Mouse (Mus musculus) intestine, embryonic 15.5 days (tissue): ENCODE measurements at regions not wholly inside any gene's neighbourhood (a gene's known extent, or its start where the extent isn't known, plus 50 kb on each side); places are given as distances from the start of the nearest gene placed in this dataset.

Experiments used
- ATAC-seq: fragments of 200-750 bp; cut with Nextera tagmentation; 2 replicates; pipeline ENCODE4 v1.8.0; 2017; ENCODE audit warnings: moderate TSS enrichment, moderate library complexity
- H3K27ac ChIP-seq: fragments of 300-500 bp; sonication (generic); 2 replicates; pipeline ENCODE4 v1.5.1; 2015; ENCODE audit warnings: mild to moderate bottlenecking, inconsistent platforms
- H3K27me3 ChIP-seq: fragments of 300-500 bp; sonication (generic); replicated peaks from 2 replicates; pipeline ENCODE4 v1.6.1; 2015; ENCODE audit warnings: inconsistent platforms
- H3K36me3 ChIP-seq: fragments of 300-500 bp; sonication (generic); 2 replicates; pipeline ENCODE4 v1.6.1; 2015; ENCODE audit warnings: inconsistent platforms
- H3K4me1 ChIP-seq: fragments of 300-500 bp; sonication (generic); replicated peaks from 2 replicates; pipeline ENCODE4 v1.6.1; 2015; ENCODE audit warnings: inconsistent platforms
- H3K4me2 ChIP-seq: fragments of 300-500 bp; sonication (generic); replicated peaks from 2 replicates; pipeline ENCODE4 v1.6.1; 2015; ENCODE audit warnings: mild to moderate bottlenecking, inconsistent platforms
- H3K4me3 ChIP-seq: fragments of 300-500 bp; sonication (generic); replicated peaks from 2 replicates; pipeline ENCODE4 v1.5.1; 2015; ENCODE audit warnings: inconsistent platforms
- H3K9ac ChIP-seq: fragments of 300-500 bp; sonication (generic); 2 replicates; pipeline ENCODE4 v1.6.1; 2015; ENCODE audit warnings: inconsistent platforms
- H3K9me3 ChIP-seq: fragments of 300-500 bp; sonication (generic); 2 replicates; pipeline ENCODE4 v1.6.1; 2016; ENCODE audit warnings: inconsistent platforms
- WGBS: fragments of 180-500 bp; shearing (Covaris S2); methylation state at CpG from one replicate; pipeline ENCODE4 v1.1.7; 2015; 5-methylcytosine and 5-hydroxymethylcytosine counted together

GRCm38 (mm10) chr8:102575523-102575922 is 209.9 kb downstream of the Cdh11 start:
- no peak overlapping the region for H3K27ac ChIP-seq
- no peak overlapping the region for H3K9ac ChIP-seq
- no peaks in the 10 kb centered on the region for H3K9me3 ChIP-seq
- no peak overlapping the region for H3K4me2 ChIP-seq
- no peak for ATAC-seq
- no peaks in the 10 kb centered on the region for H3K27me3 ChIP-seq
- no peaks in the 10 kb centered on the region for H3K36me3 ChIP-seq
- H3K4me1 ChIP-seq, result no peaks in the 10 kb centered on the region
- WGBS, result 84% methylated on average over 8 of the region's 8 CpGs
- no peak overlapping the region for H3K4me3 ChIP-seq

- H3K9me3 ChIP-seq, result no peaks in the 10 kb centered on the region
- H3K4me1 ChIP-seq, result no peaks in the 10 kb centered on the region
- H3K9ac ChIP-seq, result no peak overlapping the region
- no peaks in the 10 kb centered on the region for H3K27me3 ChIP-seq
- no peaks in the 10 kb centered on the region for H3K36me3 ChIP-seq
- 76% methylated on average over 5 of the region's 5 CpGs for WGBS
- no peak overlapping the region for H3K27ac ChIP-seq
- no peak overlapping the region for H3K4me3 ChIP-seq
- H3K4me2 ChIP-seq, result no peak overlapping the region
- no peak for ATAC-seq
Observed at GRCm38 (mm10) chr8:102567779-102568178, 217.7 kb downstream of the Cdh11 start.

DNA sequence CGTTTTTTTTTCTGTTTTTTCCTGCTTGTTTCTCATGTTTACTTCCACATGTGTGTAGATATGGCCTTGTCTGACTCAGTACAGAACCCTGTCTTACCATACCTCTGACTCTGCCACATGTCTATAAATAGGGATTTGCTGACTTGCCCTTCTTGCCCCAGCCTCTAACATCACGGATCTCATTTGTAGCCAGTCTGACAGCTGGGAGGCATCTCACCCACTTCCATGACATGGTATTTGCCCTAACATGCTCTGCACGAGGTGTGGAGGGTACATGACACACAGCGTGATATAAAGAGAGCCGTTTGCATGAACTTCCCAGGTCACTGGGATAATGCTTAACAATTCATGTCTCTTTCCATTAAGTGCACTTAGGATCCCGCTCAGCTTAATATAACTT is 231.2 kb downstream of the Cdh11 start:
- Histone ChIP-seq H3K4me2 (no peak overlapping the region), H3K4me1 (no peaks in the 10 kb centered on the region; the same call in 1 of the 2 replicates), H3K9me3 (no peaks in the 10 kb centered on the region), H3K36me3 (no peaks in the 10 kb centered on the region), H3K27me3 (no peaks in the 10 kb centered on the region), H3K27ac (peak overlapping the region; percentile 62), H3K4me3 (no peak overlapping the region), H3K9ac (no peak overlapping the region)
- 0 out of 2 replicates have a peak, but pooled peaks have one; percentile 12 for ATAC-seq
- WGBS, result 38% methylated on average over 6 of the region's 6 CpGs

DNA sequence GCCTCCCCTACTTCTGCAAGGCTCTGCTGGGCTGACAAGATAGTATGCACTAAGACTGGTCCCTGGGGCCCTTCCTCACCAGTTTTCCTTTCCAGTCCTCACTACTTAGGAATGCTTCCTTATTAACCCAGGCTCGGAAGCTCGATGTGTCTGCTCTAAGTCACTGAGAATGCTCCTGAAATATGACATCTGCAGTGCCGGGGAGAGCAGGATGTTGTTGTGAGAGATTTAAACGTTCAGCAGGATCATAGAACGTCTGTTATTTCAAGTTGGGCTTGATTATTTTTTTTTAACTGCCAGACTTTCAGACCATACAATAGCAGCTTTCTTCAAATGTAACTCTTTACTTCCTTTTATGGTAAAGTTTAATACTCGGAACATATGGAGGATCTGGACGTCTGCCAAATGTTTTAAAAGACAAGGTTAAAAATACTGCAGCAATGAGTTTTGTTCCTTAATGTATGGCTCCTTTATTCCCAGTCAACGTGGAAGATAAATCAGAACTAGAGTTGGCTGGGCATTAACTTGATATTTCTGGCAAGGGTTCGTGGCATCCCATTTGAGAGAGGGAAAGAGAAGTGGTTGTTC is 232.0 kb downstream of the Cdh11 start:
- ATAC-seq, result peak; percentile 94
- peak overlapping the region; percentile 82 for H3K27ac ChIP-seq
- H3K27me3 ChIP-seq, result no peaks in the 10 kb centered on the region
- 14% methylated on average over 9 of the region's 9 CpGs for WGBS
- no peak overlapping the region for H3K4me3 ChIP-seq
- H3K4me2 ChIP-seq, result 0 out of 2 replicates have a peak overlapping the region, but pooled peaks have one; percentile 19
- H3K9ac ChIP-seq, result no peak overlapping the region
- no peaks in the 10 kb centered on the region for H3K36me3 ChIP-seq
- no peaks in the 10 kb centered on the region; the same call in 1 of the 2 replicates for H3K4me1 ChIP-seq
- H3K9me3 ChIP-seq, result no peaks in the 10 kb centered on the region

DNA sequence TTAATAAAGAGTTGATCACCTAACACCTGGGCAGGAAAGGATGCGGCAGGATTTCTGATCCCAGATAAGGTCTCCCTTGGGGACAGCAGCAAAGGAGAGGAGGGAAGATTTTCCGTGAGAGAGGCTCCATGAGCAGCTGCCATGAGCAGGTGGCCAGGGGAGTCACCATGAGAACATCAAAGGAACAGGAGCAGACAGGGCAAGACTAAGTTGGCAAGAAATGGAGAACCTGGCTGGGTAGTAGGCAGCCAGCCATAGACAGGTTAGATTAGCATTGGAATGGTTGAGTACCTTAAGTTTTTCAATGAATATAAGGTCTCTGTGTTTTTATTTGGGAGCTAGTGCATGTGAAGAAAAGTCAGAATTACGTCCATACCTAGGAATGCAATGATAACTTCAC is 246.6 kb downstream of the Cdh11 start:
- 72% methylated on average over 3 of the region's 3 CpGs for WGBS
- Histone ChIP-seq H3K4me1 (no peaks in the 10 kb centered on the region), H3K4me2 (no peak overlapping the region), H3K4me3 (no peak overlapping the region), H3K27me3 (no peaks in the 10 kb centered on the region), H3K27ac (no peak overlapping the region), H3K9ac (no peak overlapping the region), H3K9me3 (no peaks in the 10 kb centered on the region), H3K36me3 (no peaks in the 10 kb centered on the region)
- no peak for ATAC-seq

DNA sequence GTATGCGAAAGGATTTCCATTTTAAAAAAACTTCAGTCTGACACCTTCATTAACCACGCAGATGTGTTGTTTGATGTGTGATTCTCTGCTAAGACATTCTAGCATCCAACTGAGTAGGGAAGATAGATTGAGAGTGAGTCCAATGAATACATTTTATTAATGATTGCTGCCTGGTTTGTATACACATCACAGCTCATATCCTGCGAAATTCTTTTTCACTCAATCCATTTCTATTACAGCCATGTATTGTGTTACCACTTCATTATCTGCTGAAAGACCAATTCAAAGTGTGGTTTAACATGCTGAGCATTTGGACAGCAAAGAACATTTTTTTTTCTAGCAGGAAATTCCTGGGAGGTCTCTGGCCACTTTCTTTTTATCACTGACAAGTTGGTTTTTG is 247.4 kb downstream of the Cdh11 start:
- no peak overlapping the region for H3K9ac ChIP-seq
- ATAC-seq, result no peak
- no peak overlapping the region for H3K4me2 ChIP-seq
- H3K9me3 ChIP-seq, result no peaks in the 10 kb centered on the region
- no peaks in the 10 kb centered on the region for H3K4me1 ChIP-seq
- no peaks in the 10 kb centered on the region for H3K27me3 ChIP-seq
- 55% methylated on average over 3 of the region's 3 CpGs for WGBS
- no peak overlapping the region for H3K4me3 ChIP-seq
- H3K36me3 ChIP-seq, result no peaks in the 10 kb centered on the region
- no peak overlapping the region for H3K27ac ChIP-seq

DNA sequence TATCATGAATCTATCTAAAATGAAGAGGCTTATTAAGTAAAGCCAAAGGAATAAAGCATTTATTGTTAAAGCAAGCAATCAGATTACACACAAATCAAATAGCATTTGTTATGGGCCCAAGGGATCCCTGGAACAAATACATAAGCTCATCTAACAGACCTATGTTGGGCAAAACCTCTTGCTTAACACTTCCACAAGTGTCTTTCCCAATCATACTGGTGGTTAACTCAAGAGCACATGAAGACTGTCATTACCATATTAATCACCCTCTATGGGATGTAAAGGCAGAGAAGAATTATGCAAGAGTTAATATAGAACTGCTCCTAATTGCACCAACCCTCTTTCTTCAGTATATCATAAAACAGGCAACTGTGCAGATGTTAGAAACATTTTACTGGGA is 267.0 kb downstream of the Cdh11 start:
- ATAC-seq, result no peak
- Histone ChIP-seq H3K27me3 (no peaks in the 10 kb centered on the region), H3K27ac (no peak overlapping the region), H3K36me3 (no peaks in the 10 kb centered on the region), H3K9ac (no peak overlapping the region), H3K9me3 (no peaks in the 10 kb centered on the region), H3K4me2 (no peak overlapping the region), H3K4me1 (no peaks in the 10 kb centered on the region), H3K4me3 (no peak overlapping the region)

DNA sequence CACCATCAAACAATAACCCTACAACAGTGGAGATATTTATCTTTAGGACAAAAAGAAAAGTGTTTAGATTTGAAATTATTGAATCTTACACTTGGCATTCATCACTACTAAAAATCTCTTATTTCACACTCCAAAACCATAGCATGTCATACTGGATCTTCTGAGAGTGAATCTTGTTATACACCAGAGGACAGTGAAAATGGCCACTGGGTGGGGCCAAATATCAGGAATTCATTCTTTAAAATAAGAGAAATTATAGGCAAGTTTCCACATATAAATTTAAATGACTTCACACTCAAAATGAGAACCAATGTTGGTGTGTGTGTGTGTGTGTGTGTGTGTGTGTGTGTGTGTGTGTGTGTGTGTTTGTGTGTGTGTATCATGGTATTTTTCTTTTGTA is 269.7 kb downstream of the Cdh11 start:
- H3K36me3 ChIP-seq, result no peaks in the 10 kb centered on the region
- no peak overlapping the region for H3K27ac ChIP-seq
- H3K4me2 ChIP-seq, result no peak overlapping the region
- ATAC-seq, result no peak
- H3K27me3 ChIP-seq, result no peaks in the 10 kb centered on the region
- H3K9ac ChIP-seq, result no peak overlapping the region
- H3K4me1 ChIP-seq, result no peaks in the 10 kb centered on the region
- H3K9me3 ChIP-seq, result no peaks in the 10 kb centered on the region
- H3K4me3 ChIP-seq, result no peak overlapping the region

GRCm38 (mm10) chr8:102514805-102515424 is 270.5 kb downstream of the Cdh11 start:
- Histone ChIP-seq H3K36me3 (no peaks in the 10 kb centered on the region), H3K27ac (no peak overlapping the region), H3K4me1 (no peaks in the 10 kb centered on the region), H3K9ac (no peak overlapping the region), H3K4me2 (no peak overlapping the region), H3K27me3 (no peaks in the 10 kb centered on the region), H3K4me3 (no peak overlapping the region), H3K9me3 (no peaks in the 10 kb centered on the region)
- ATAC-seq, result no peak
- WGBS, result 87% methylated on average over 2 of the region's 2 CpGs

- Histone ChIP-seq H3K36me3 (no peaks in the 10 kb centered on the region), H3K4me1 (no peaks in the 10 kb centered on the region), H3K9ac (no peak overlapping the region), H3K4me3 (no peak overlapping the region), H3K27ac (no peak overlapping the region), H3K27me3 (no peaks in the 10 kb centered on the region), H3K4me2 (no peak overlapping the region), H3K9me3 (no peaks in the 10 kb centered on the region)
- no peak for ATAC-seq
- 80% methylated on average over 4 of the region's 4 CpGs for WGBS
Observed at GRCm38 (mm10) chr8:102500751-102501150, 284.7 kb downstream of the Cdh11 start.

DNA sequence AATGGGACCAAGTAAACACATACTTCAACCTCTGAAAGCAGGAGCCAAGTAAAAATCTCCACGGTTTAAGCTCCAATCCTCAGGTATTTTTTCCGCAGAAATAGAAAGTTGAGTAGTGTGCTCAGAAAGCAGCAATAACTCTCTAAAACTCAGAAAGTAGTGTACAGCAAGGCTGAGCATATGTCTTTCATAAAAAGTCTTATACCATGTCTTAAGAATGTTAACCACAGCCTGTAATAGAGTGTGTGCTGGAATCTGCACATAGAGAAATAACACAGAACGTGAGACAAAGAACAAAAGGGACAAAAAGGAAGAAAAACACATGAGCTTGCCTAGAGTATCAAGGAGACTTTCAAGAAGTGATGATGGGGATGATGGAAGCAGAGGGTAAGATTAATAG is 285.2 kb downstream of the Cdh11 start:
- no peak overlapping the region for H3K4me2 ChIP-seq
- WGBS, result 88% methylated on average over 3 of the region's 3 CpGs
- no peak overlapping the region for H3K27ac ChIP-seq

GRCm38 (mm10) chr8:102499091-102499490 is 286.4 kb downstream of the Cdh11 start:
- no peaks in the 10 kb centered on the region for H3K27me3 ChIP-seq
- no peak for ATAC-seq
- no peaks in the 10 kb centered on the region for H3K36me3 ChIP-seq
- H3K4me2 ChIP-seq, result no peak overlapping the region
- no peaks in the 10 kb centered on the region for H3K4me1 ChIP-seq
- H3K9ac ChIP-seq, result no peak overlapping the region
- no peak overlapping the region for H3K4me3 ChIP-seq
- no peak overlapping the region for H3K27ac ChIP-seq
- no peaks in the 10 kb centered on the region for H3K9me3 ChIP-seq
- 48% methylated on average over 4 of the region's 4 CpGs for WGBS

More for the DNA sequence above, 285.2 kb downstream of the Cdh11 start:
- no peaks in the 10 kb centered on the region for H3K27me3 ChIP-seq
- ATAC-seq, result no peak
- H3K4me3 ChIP-seq, result no peak overlapping the region
- no peaks in the 10 kb centered on the region for H3K4me1 ChIP-seq
- no peaks in the 10 kb centered on the region for H3K9me3 ChIP-seq
- no peak overlapping the region for H3K9ac ChIP-seq
- H3K36me3 ChIP-seq, result no peaks in the 10 kb centered on the region

DNA sequence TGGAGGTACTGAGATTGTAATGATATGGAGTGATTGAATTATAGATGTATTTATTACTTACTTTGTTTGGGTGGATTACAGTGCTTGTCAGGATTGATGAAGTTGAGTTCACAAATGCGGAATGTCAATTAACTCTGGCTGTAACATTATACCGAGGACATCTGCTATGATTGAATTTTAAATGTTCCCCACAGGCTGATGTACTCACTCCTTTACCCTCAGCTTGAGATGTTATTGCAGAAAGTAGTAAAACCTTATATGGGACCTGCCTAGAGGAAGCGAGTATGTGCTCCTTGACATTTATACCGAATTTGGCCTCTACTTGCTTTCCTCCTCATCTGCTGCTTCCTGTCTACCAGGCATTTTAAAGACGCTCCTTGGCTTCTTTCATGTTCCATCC is 288.3 kb downstream of the Cdh11 start:
- no peak for ATAC-seq
- Histone ChIP-seq H3K4me2 (no peak overlapping the region), H3K36me3 (no peaks in the 10 kb centered on the region), H3K27me3 (no peaks in the 10 kb centered on the region), H3K27ac (no peak overlapping the region), H3K9ac (no peak overlapping the region), H3K4me3 (no peak overlapping the region), H3K9me3 (no peaks in the 10 kb centered on the region), H3K4me1 (no peaks in the 10 kb centered on the region)
- 81% methylated on average over 5 of the region's 5 CpGs for WGBS
